Mouse (Mus musculus): ENCODE data around the gene Ssr2.

The Ssr2 gene

GRCm38 (mm10) chr3:88626316-88626715, 50.6 kb downstream of the Ssr2 start:
- DNase-seq, result no peak

- DNase-seq, result no peak
These were observed 51.4 kb downstream of the Ssr2 start for GRCm38 (mm10) chr3:88627114-88627513.

- DNase-seq, result no peak
These were observed 51.9 kb downstream of the Ssr2 start for GRCm38 (mm10) chr3:88627535-88627934.

GRCm38 (mm10) chr3:88628766-88629165, 53.1 kb downstream of the Ssr2 start:
- DNase-seq, result no peak

GRCm38 (mm10) chr3:88629244-88629643, 53.6 kb downstream of the Ssr2 start:
- DNase-seq, result no peak

GRCm38 (mm10) chr3:88630018-88630417, 54.3 kb downstream of the Ssr2 start:
- no peak for DNase-seq

GRCm38 (mm10) chr3:88630849-88631341, 55.2 kb downstream of the Ssr2 start:
- DNase-seq, result no peak

- no peak for DNase-seq
These were observed 56.4 kb downstream of the Ssr2 start for GRCm38 (mm10) chr3:88631921-88632587.

- DNase-seq, result no peak
These were observed 57.4 kb downstream of the Ssr2 start for GRCm38 (mm10) chr3:88633056-88633455.

- no peak for DNase-seq
These were observed 60.0 kb downstream of the Ssr2 start for GRCm38 (mm10) chr3:88635506-88636275.

GRCm38 (mm10) chr3:88636555-88636986, 60.9 kb downstream of the Ssr2 start:
- DNase-seq, result no peak

- no peak for DNase-seq
These were observed 61.5 kb downstream of the Ssr2 start for GRCm38 (mm10) chr3:88637134-88637533.

All from cerebellum, adult 8-10 months (tissue).